Mouse (Mus musculus) olfactory bulb, adult 2 months (tissue): ENCODE data around the gene Abcb1b.

ENCODE experiments used
- CTCF ChIP-seq: fragments of 200-500 bp; IDR thresholded peaks from 2 replicates; pipeline ENCODE4 v1.5.1; 2012; ENCODE audit warnings: low read depth, mild to moderate bottlenecking, low read length, moderate library complexity; ENCODE audit not compliant: insufficient read depth
- POLR2A ChIP-seq: fragments of 200-500 bp; IDR thresholded peaks from 2 replicates; pipeline ENCODE4 v1.6.1; 2012; ENCODE audit warnings: mild to moderate bottlenecking, low read depth, low read length, moderate library complexity; ENCODE audit not compliant: insufficient read depth

- TF ChIP-seq POLR2A (no peak), CTCF (no peak)
Observed at GRCm38 (mm10) chr5:8898246-8898645, 100.3 kb downstream of the Abcb1b start.
